Mouse (Mus musculus) cerebellum, adult 2 months (tissue): ENCODE measurements around the gene Fcmr.

Source experiments
- CTCF ChIP-seq: fragments of 200-500 bp; IDR thresholded peaks from 2 replicates; pipeline ENCODE4 v1.5.1; 2011; ENCODE audit warnings: low read depth, mild to moderate bottlenecking, control low read depth, low read length, moderate library complexity, borderline replicate concordance; ENCODE audit not compliant: insufficient read depth
- POLR2A ChIP-seq: fragments of 200-500 bp; IDR thresholded peaks from 2 replicates; pipeline ENCODE4 v1.6.1; 2011; ENCODE audit warnings: low read length, control low read depth, borderline replicate concordance; ENCODE audit not compliant: insufficient read depth

DNA sequence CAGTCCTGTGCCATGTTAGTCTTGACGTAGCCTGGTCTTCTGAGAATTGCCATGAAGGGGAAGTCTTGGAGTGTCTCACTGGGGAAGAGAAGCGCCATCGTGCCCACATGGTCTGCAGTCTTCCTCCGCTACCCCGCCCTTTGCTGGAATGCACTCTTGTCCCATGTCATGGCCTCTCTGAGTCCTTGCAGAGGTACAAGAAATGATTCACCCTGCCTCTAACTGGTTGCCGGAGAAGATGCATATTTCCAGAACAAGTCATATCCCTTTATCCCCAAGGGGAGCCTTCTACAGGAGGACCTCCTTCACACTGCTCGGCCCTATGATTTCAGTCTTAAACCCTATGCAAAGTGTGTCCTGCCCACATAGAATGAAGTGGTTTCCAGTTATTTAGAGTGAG is 14.5 kb downstream of the Fcmr start:
- TF ChIP-seq POLR2A, result no peak
- no peak for TF ChIP-seq CTCF
